Mouse (Mus musculus) hindbrain, embryonic 14.5 days (tissue): ENCODE measurements at regions not wholly inside any gene's neighbourhood (a gene's known extent, or its start where the extent isn't known, plus 50 kb on each side); places are given as distances from the start of the nearest gene placed in this dataset.

Experiments used
- ATAC-seq: fragments of 200-750 bp; cut with Nextera tagmentation; 2 replicates; pipeline ENCODE4 v1.8.0; 2017; ENCODE audit warnings: moderate number of reproducible peaks, mild to moderate bottlenecking, moderate TSS enrichment, moderate library complexity; ENCODE audit not compliant: low FRiP score
- DNase-seq: peaks from one replicate; pipeline ENCODE4 v3.0.0-alpha.2; 2015; ENCODE audit warnings: low spot score
- H3K27ac ChIP-seq: fragments of 300-500 bp; sonication (generic); 2 replicates; pipeline ENCODE4 v1.5.1; 2014; ENCODE audit warnings: mild to moderate bottlenecking, moderate library complexity
- H3K27me3 ChIP-seq: fragments of 300-500 bp; sonication (generic); 2 replicates; pipeline ENCODE4 v1.6.1; 2014; ENCODE audit warnings: mild to moderate bottlenecking, low read length, mixed read lengths; ENCODE audit not compliant: control insufficient read depth, insufficient read depth
- H3K36me3 ChIP-seq: fragments of 300-500 bp; sonication (generic); replicated peaks from 2 replicates; pipeline ENCODE4 v1.6.1; 2014; ENCODE audit not compliant: control insufficient read depth, insufficient read depth
- H3K4me1 ChIP-seq: fragments of 300-500 bp; sonication (generic); replicated peaks from 2 replicates; pipeline ENCODE4 v1.6.1; 2014; ENCODE audit warnings: antibody characterized with exemption, low read length, mixed read lengths; ENCODE audit not compliant: control insufficient read depth, insufficient read depth
- H3K4me2 ChIP-seq: fragments of 300-500 bp; sonication (generic); replicated peaks from 2 replicates; pipeline ENCODE4 v1.6.1; 2014; ENCODE audit warnings: mild to moderate bottlenecking, moderate library complexity
- H3K4me3 ChIP-seq: fragments of 300-500 bp; sonication (generic); replicated peaks from 2 replicates; pipeline ENCODE4 v1.5.1; 2014; ENCODE audit warnings: mild to moderate bottlenecking, low read length
- H3K9ac ChIP-seq: fragments of 300-500 bp; sonication (generic); 2 replicates; pipeline ENCODE4 v1.6.1; 2014
- H3K9me3 ChIP-seq: fragments of 300-500 bp; sonication (generic); 2 replicates; pipeline ENCODE4 v1.6.1; 2016; ENCODE audit warnings: low read length; ENCODE audit not compliant: control insufficient read depth
- WGBS: fragments of 180-500 bp; shearing (Covaris S2); extraction: QIAGEN DNeasy Blood & Tissue Kit; methylation state at CpG from one replicate; pipeline ENCODE4 v1.1.7; 2014; 5-methylcytosine and 5-hydroxymethylcytosine counted together

- no peak overlapping the region for H3K4me3 ChIP-seq
- ATAC-seq, result no peak
- no peaks in the 10 kb centered on the region for H3K36me3 ChIP-seq
- H3K9ac ChIP-seq, result no peak overlapping the region
- no peaks in the 10 kb centered on the region for H3K27me3 ChIP-seq
- no peaks in the 10 kb centered on the region for H3K9me3 ChIP-seq
- DNase-seq, result no peak
- 95% methylated on average over 3 of the region's 3 CpGs for WGBS
- H3K27ac ChIP-seq, result no peak overlapping the region
- H3K4me1 ChIP-seq, result no peaks in the 10 kb centered on the region
- no peak overlapping the region for H3K4me2 ChIP-seq
Observed at GRCm38 (mm10) chr15:5310035-5310434, 66.0 kb upstream of the Ptger4 start.

GRCm38 (mm10) chr15:5302403-5302802 lies 58.4 kb upstream of the Ptger4 start:
- H3K36me3 ChIP-seq, result no peaks in the 10 kb centered on the region
- no peak overlapping the region for H3K27ac ChIP-seq
- no peak for ATAC-seq
- H3K4me1 ChIP-seq, result no peaks in the 10 kb centered on the region
- DNase-seq, result no peak
- H3K9me3 ChIP-seq, result no peaks in the 10 kb centered on the region
- 83% methylated on average over 2 of the region's 2 CpGs for WGBS
- no peak overlapping the region for H3K4me3 ChIP-seq
- H3K4me2 ChIP-seq, result no peak overlapping the region
- no peak overlapping the region for H3K9ac ChIP-seq
- no peaks in the 10 kb centered on the region for H3K27me3 ChIP-seq

DNA sequence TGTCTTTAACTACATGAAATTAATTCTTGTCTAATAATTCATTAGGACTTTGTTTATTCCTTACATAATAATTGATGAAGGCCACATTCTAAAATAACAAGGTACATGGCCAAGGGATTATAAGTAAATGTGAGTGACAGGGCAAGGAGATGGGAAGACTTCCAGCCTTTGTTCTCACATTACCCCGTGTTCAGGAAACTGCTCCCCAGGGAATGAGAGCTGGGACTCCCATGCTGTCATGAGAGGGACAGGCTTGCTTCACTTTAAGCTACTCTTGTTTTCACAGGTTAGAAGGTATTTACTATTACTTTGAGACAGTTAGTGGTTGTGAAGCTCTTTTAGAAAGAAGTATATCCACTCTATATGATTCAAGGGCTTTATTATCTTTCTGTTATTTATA lies 55.8 kb upstream of the Ptger4 start:
- 50% methylated on average over 1 of the region's 1 CpGs for WGBS
- no peaks in the 10 kb centered on the region for H3K9me3 ChIP-seq
- H3K4me2 ChIP-seq, result no peak overlapping the region
- no peak for ATAC-seq
- H3K4me3 ChIP-seq, result no peak overlapping the region
- no peaks in the 10 kb centered on the region for H3K4me1 ChIP-seq
- no peak overlapping the region for H3K27ac ChIP-seq
- no peak overlapping the region for H3K9ac ChIP-seq
- H3K27me3 ChIP-seq, result no peaks in the 10 kb centered on the region
- no peak for DNase-seq
- no peaks in the 10 kb centered on the region for H3K36me3 ChIP-seq

DNA sequence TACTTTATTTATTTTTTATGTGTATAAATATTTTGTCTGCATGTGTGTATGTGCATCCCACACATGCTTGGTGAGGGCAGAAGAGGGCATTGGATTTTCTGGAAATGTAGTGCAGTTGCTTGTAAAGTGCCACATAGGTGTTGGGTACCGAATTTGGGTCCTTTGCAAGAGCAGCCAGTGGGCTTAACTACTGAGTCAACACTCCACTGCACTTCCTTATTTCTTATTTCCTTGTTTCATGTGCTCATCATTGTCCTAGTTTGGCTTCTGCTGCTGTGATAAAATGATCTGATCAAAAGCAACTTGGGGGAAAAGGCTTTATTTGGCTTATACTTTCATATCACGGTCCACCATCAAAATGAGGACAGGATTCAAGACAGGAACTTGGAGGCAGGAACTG lies 53.0 kb upstream of the Ptger4 start:
- no peaks in the 10 kb centered on the region for H3K36me3 ChIP-seq
- H3K4me1 ChIP-seq, result no peaks in the 10 kb centered on the region
- ATAC-seq (no peak), DNase-seq (no peak)
- no peak overlapping the region for H3K4me2 ChIP-seq
- H3K9me3 ChIP-seq, result no peaks in the 10 kb centered on the region
- 90% methylated on average over 2 of the region's 2 CpGs for WGBS
- H3K9ac ChIP-seq, result no peak overlapping the region
- no peak overlapping the region for H3K4me3 ChIP-seq
- H3K27ac ChIP-seq, result no peak overlapping the region
- H3K27me3 ChIP-seq, result no peaks in the 10 kb centered on the region
